Mouse (Mus musculus) 3134 (cell line): ENCODE measurements around the gene Lhx8.

Experiments
- DNase-seq: peaks from one replicate; pipeline ENCODE4 v3.0.0-alpha.2; 2011; ENCODE audit warnings: low spot score; ENCODE audit not compliant: insufficient read length; ENCODE audit errors: extremely low read depth

Gene Lhx8

GRCm38 (mm10) chr3:154257312-154257711 is 73.1 kb downstream of the Lhx8 start:
- no peak for DNase-seq
